13 mouse cellular contexts compared by ENCODE assay signal in the genomic region with DNA sequence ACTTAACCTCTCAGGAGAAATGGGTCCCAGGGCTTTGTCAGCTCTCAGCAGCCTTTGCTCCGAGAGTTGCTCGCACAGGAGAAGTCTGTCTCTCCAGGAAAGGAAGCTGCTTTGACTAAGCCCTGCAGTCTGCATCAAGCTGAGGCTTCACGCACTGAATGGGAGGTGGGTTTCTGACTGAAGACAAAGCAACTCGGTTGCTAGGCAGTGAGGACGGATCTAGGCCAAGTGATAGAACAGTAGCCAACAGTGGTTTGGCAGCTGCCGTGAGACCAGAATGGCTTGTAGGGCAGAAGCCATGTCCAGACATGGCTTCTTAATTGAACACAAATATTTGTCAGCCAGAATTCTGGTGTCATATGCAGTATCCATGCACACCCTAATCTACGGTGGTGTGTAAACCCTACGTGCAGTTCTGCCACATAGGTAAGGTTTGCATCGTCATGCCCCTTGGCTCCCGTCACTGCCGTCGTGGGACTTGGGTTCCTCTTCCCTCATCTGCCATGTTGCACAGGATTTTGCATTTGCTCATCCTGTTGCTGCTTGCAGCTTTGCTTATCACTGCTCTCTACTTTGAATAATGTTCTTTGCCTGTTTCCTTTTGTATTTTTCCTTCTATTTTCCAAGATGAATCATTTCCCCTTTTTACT.
DNase-seq lines count a peak whose midpoint lies in the region; ATAC-seq lines count a peak whose summit lies in the region.
"Had no signal": no experiment of that assay in that cellular context is flagged by ENCODE, and none has a peak within 500 bp of the region (broad histone marks: within the 10 kb centered on the region; RNA-seq: fewer than 3 reads in every experiment).

No protein-coding gene starts in this region.

- no peaks in the 10 kb centered on the region for H3K36me3 ChIP-seq in forebrain, embryonic 14.5 days (ENCODE audit: control insufficient read depth, insufficient read depth, low read length)
- no peaks in the 10 kb centered on the region for H3K36me3 ChIP-seq in forebrain, embryonic 10.5 days (replicated peaks)
- no peaks in the 10 kb centered on the region for H3K36me3 ChIP-seq in hindbrain, embryonic 16.5 days (ENCODE audit: control insufficient read depth, insufficient read depth, low read length)
- H3K36me3 ChIP-seq in neural tube, embryonic 13.5 days = no peaks in the 10 kb centered on the region
- H3K36me3 ChIP-seq: liver, embryonic 12.5 days had no signal

- intact Hi-C loops in left cerebral cortex, postnatal 4 days (cut with DNase I) = no loop called here
- intact Hi-C loops in left cerebral cortex, postnatal 14 days (cut with DNase I) = no loop called here

- ATAC-seq in forebrain, embryonic 14.5 days = peak; percentile 48; the same call in 1 of the 2 replicates
- peak; percentile 74 for ATAC-seq in hindbrain, embryonic 16.5 days
- 0 out of 2 replicates have a peak, but pooled peaks have one; percentile 21 for ATAC-seq in neural tube, embryonic 13.5 days (ENCODE audit: low read depth)
- ATAC-seq: liver, embryonic 12.5 days had no signal

- no peaks in the 10 kb centered on the region for H3K9me3 ChIP-seq in forebrain, embryonic 14.5 days (replicated peaks; ENCODE audit: control insufficient read depth, low read length)
- no peaks in the 10 kb centered on the region for H3K9me3 ChIP-seq in forebrain, embryonic 10.5 days
- H3K9me3 ChIP-seq in hindbrain, embryonic 16.5 days (ENCODE audit: control insufficient read depth, low read length) = no peaks in the 10 kb centered on the region
- H3K9me3 ChIP-seq in neural tube, embryonic 13.5 days = no peaks in the 10 kb centered on the region
- H3K9me3 ChIP-seq: liver, embryonic 12.5 days had no signal

- 63% methylated on average over 12 of the region's 12 CpGs for WGBS in forebrain, embryonic 14.5 days
- 85% methylated on average over 12 of the region's 12 CpGs for WGBS in forebrain, embryonic 10.5 days
- 55% methylated on average over 12 of the region's 12 CpGs for WGBS in hindbrain, embryonic 16.5 days
- WGBS in neural tube, embryonic 13.5 days = 73% methylated on average over 12 of the region's 12 CpGs

- no peak overlapping the region for H3K9ac ChIP-seq in forebrain, embryonic 14.5 days (ENCODE audit: low read length)
- H3K9ac ChIP-seq in hindbrain, embryonic 16.5 days (ENCODE audit: low read depth, low read length) = no peak overlapping the region
- H3K9ac ChIP-seq in neural tube, embryonic 13.5 days = no peak overlapping the region
- H3K9ac ChIP-seq: liver, embryonic 12.5 days had no signal

- H3K27ac ChIP-seq in forebrain, embryonic 14.5 days (ENCODE audit: low read depth, low read length) = no peak overlapping the region
- no peak overlapping the region for H3K27ac ChIP-seq in forebrain, embryonic 10.5 days
- H3K27ac ChIP-seq in hindbrain, embryonic 16.5 days (ENCODE audit: low read depth, low read length) = no peak overlapping the region
- H3K27ac ChIP-seq in neural tube, embryonic 13.5 days (replicated peaks) = no peak overlapping the region
- H3K27ac ChIP-seq: left cerebral cortex, adult 2 months; liver, embryonic 12.5 days had no signal

- no peaks in the 10 kb centered on the region for H3K27me3 ChIP-seq in forebrain, embryonic 14.5 days (replicated peaks; ENCODE audit: control insufficient read depth, insufficient read depth, low read length)
- no peaks in the 10 kb centered on the region for H3K27me3 ChIP-seq in forebrain, embryonic 10.5 days (ENCODE audit: poor library complexity, severe bottlenecking)
- H3K27me3 ChIP-seq in hindbrain, embryonic 16.5 days (replicated peaks; ENCODE audit: control insufficient read depth, insufficient read depth, low read length) = no peaks in the 10 kb centered on the region
- no peaks in the 10 kb centered on the region for H3K27me3 ChIP-seq in neural tube, embryonic 13.5 days
- H3K27me3 ChIP-seq: liver, embryonic 12.5 days had no signal

- no peak overlapping the region for H3K4me3 ChIP-seq in forebrain, embryonic 14.5 days (ENCODE audit: low read depth, low read length)
- no peak overlapping the region for H3K4me3 ChIP-seq in forebrain, embryonic 10.5 days
- no peak overlapping the region for H3K4me3 ChIP-seq in hindbrain, embryonic 16.5 days (ENCODE audit: low read length)
- H3K4me3 ChIP-seq in neural tube, embryonic 13.5 days = no peak overlapping the region
- H3K4me3 ChIP-seq: erythroblast, embryonic 14.5 days; left cerebral cortex, adult 2 months; liver, embryonic 12.5 days had no signal

- peaks cover 9% of the 10 kb centered on the region for H3K4me1 ChIP-seq in forebrain, embryonic 14.5 days (ENCODE audit: control insufficient read depth, insufficient read depth, low read length)
- H3K4me1 ChIP-seq in forebrain, embryonic 10.5 days = peaks cover 9% of the 10 kb centered on the region
- peaks cover 10% of the 10 kb centered on the region for H3K4me1 ChIP-seq in hindbrain, embryonic 16.5 days (ENCODE audit: control insufficient read depth, insufficient read depth, low read depth, low read length)
- H3K4me1 ChIP-seq in neural tube, embryonic 13.5 days (replicated peaks) = peaks cover 14% of the 10 kb centered on the region

- no peak overlapping the region for H3K4me2 ChIP-seq in forebrain, embryonic 14.5 days (ENCODE audit: low read length)
- H3K4me2 ChIP-seq in hindbrain, embryonic 16.5 days (ENCODE audit: low read length) = no peak overlapping the region
- no peak overlapping the region for H3K4me2 ChIP-seq in neural tube, embryonic 13.5 days

- DNase-seq in forebrain, embryonic 14.5 days (ENCODE audit: low spot score) = peak; percentile 52
- DNase-seq in forebrain, embryonic 10.5 days (ENCODE audit: extremely low spot score, low spot score) = no peak
- peak; percentile 61 for DNase-seq in left cerebral cortex, postnatal 4 days
- no peak for DNase-seq in left cerebral cortex, postnatal 14 days (ENCODE audit: low spot score in 2 of 2)
- DNase-seq in kidney, postnatal 4 days = no peak
- DNase-seq in natural killer cell, adult 2 months (ENCODE audit: low spot score in 2 of 2) = no peak
- DNase-seq: embryo, embryonic 11 days; gastrocnemius, postnatal 25 days had no signal

Comparison
In these comparisons a context has a peak if more than half of its experiments do, and no peak if none do; other contexts are left out.
1. DNase-seq: peak in forebrain, embryonic 14.5 days (single experiment) and left cerebral cortex, postnatal 4 days (single experiment); none in forebrain, embryonic 10.5 days (single experiment), left cerebral cortex, postnatal 14 days (0 of 2), kidney, postnatal 4 days (0 of 2) and natural killer cell, adult 2 months (0 of 2).
2. ATAC-seq: peak in every context shown above with its lines; median percentile 74 in hindbrain, embryonic 16.5 days; 48 in forebrain, embryonic 14.5 days; 21 in neural tube, embryonic 13.5 days.